Mouse (Mus musculus) liver, embryonic 14.5 days (tissue): Measurements from ENCODE around the gene Abca7. TPM values are rescaled to one million over a fixed set of nuclear protein-coding genes. Genes with fewer than 3 reads are reported as not detected.

ENCODE experiments used
- ATAC-seq: fragments of 200-750 bp; cut with Nextera tagmentation; 2 replicates; pipeline ENCODE4 v1.8.0; 2017; ENCODE audit warnings: moderate number of reproducible peaks, mild to moderate bottlenecking, moderate library complexity; ENCODE audit not compliant: insufficient read depth
- DNase-seq, 3 experiments: peaks; one replicate each; pipeline ENCODE4 v3.0.0-alpha.2; 2012 to 2013; ENCODE audit warnings: low read depth in 3 of 3, low spot score in 3 of 3
- H3K27ac ChIP-seq: fragments of 300-500 bp; sonication (generic); 2 replicates; pipeline ENCODE4 v1.5.1; 2014; ENCODE audit warnings: moderate library complexity, mild to moderate bottlenecking, control low read depth, inconsistent platforms
- H3K27me3 ChIP-seq: fragments of 300-500 bp; sonication (generic); 2 replicates; pipeline ENCODE4 v1.6.1; 2014; ENCODE audit warnings: mild to moderate bottlenecking, low read length, moderate library complexity; ENCODE audit not compliant: control insufficient read depth, insufficient read depth
- H3K36me3 ChIP-seq: fragments of 300-500 bp; sonication (generic); replicated peaks from 2 replicates; pipeline ENCODE4 v1.6.1; 2014; ENCODE audit warnings: low read depth; ENCODE audit not compliant: control insufficient read depth, insufficient read depth
- H3K4me1 ChIP-seq, 2 experiments: fragments of 200-500 bp in 1 of 2; fragments of 300-500 bp in 1 of 2; sonication (generic) in 1 of 2; replicated peaks; 2 replicates each; pipeline ENCODE4 v1.6.1; 2012 to 2014; ENCODE audit warnings: antibody characterized with exemption in 1 of 2, inconsistent platforms in 1 of 2, low read length in 1 of 2; ENCODE audit not compliant: control insufficient read depth in 2 of 2, insufficient read depth in 2 of 2
- H3K4me2 ChIP-seq: fragments of 300-500 bp; sonication (generic); 2 replicates; pipeline ENCODE4 v1.6.1; 2014; ENCODE audit warnings: low read depth, mild to moderate bottlenecking, control low read depth, moderate library complexity
- H3K4me3 ChIP-seq, 2 experiments: fragments of 200-500 bp in 1 of 2; fragments of 300-500 bp in 1 of 2; sonication (generic) in 1 of 2; 2 replicates each; pipeline ENCODE4 v1.5.1; 2012 to 2014; ENCODE audit warnings: low read depth in 2 of 2, low read length in 2 of 2, mild to moderate bottlenecking in 2 of 2, control low read depth in 1 of 2, inconsistent platforms in 1 of 2, moderate library complexity in 1 of 2; ENCODE audit not compliant: insufficient read depth in 1 of 2
- H3K9ac ChIP-seq: fragments of 300-500 bp; sonication (generic); replicated peaks from 2 replicates; pipeline ENCODE4 v1.6.1; 2014; ENCODE audit warnings: mild to moderate bottlenecking, control low read depth, moderate library complexity
- H3K9me3 ChIP-seq: fragments of 300-500 bp; sonication (generic); 2 replicates; pipeline ENCODE4 v1.6.1; 2016; ENCODE audit warnings: low read length, mixed read lengths; ENCODE audit not compliant: control insufficient read depth
- CTCF ChIP-seq: IDR thresholded peaks from 2 replicates; pipeline ENCODE4 v1.5.1; 2016; ENCODE audit warnings: antibody characterized with exemption, low read depth, control low read depth
- EP300 ChIP-seq: IDR thresholded peaks from 2 replicates; pipeline ENCODE4 v1.6.1; 2016; ENCODE audit warnings: antibody characterized with exemption, low read depth
- WGBS: fragments of 180-500 bp; shearing (Covaris S2); extraction: QIAGEN DNeasy Blood & Tissue Kit; methylation state at CpG from one replicate; pipeline ENCODE4 v1.1.7; 2014; ENCODE audit not compliant: insufficient replicate concordance; 5-methylcytosine and 5-hydroxymethylcytosine counted together
- polyA plus RNA-seq, 2 experiments: library from polyadenylated mRNA; depleted of rRNA in 1 of 2; stranded (reverse) in 1 of 2; unstranded in 1 of 2; fragments of >200 nt; fragmentation: Nextera tagmentation in 1 of 2; extraction: Ambion mirVana in 1 of 2; gene quantifications; 2 replicates each; pipeline versions ENCODE4 v1.2.1 to v1.2.3; 2012 to 2014

The Abca7 gene
- polyA plus RNA-seq, 2 experiments, result 4.9 to 11.2 TPM

- Histone ChIP-seq H3K27me3 (no peaks in the 10 kb centered on the region), H3K4me3 (peak overlapping the region; percentile 91 to 98), H3K4me2 (peak overlapping the region; percentile 83), H3K9me3 (no peaks in the 10 kb centered on the region), H3K36me3 (peaks cover 16% of the 10 kb centered on the region), H3K27ac (peak overlapping the region; percentile 95), H3K4me1 (peaks cover 19 to 20% of the 10 kb centered on the region in 2 experiments), H3K9ac (peak overlapping the region; percentile 96)
- TF ChIP-seq CTCF (no peak; the same call in 1 of the 2 replicates), EP300 (no peak)
- DNase-seq (no peak), ATAC-seq (peak; percentile 19; the same call in 1 of the 2 replicates)
- WGBS, result 21% methylated on average over 15 of the region's 15 CpGs
Observed at GRCm38 (mm10) chr10:79997819-79998218, 1.5 kb downstream of the Abca7 start.

GRCm38 (mm10) chr10:80001945-80002344, 5.7 kb downstream of the Abca7 start:
- peaks cover 26% of the 10 kb centered on the region for H3K36me3 ChIP-seq
- no peak overlapping the region for H3K9ac ChIP-seq
- no peaks in the 10 kb centered on the region for H3K27me3 ChIP-seq
- H3K4me1 ChIP-seq, result peaks cover 24 to 31% of the 10 kb centered on the region in 2 experiments
- H3K9me3 ChIP-seq, result no peaks in the 10 kb centered on the region
- ATAC-seq (no peak), DNase-seq (no peak)
- H3K27ac ChIP-seq, result no peak overlapping the region
- TF ChIP-seq CTCF (no peak), EP300 (no peak)
- H3K4me2 ChIP-seq, result no peak overlapping the region
- 88% methylated on average over 9 of the region's 9 CpGs for WGBS
- no peak overlapping the region for H3K4me3 ChIP-seq

- no peak overlapping the region for H3K4me3 ChIP-seq
- H3K36me3 ChIP-seq, result peaks cover 34% of the 10 kb centered on the region
- H3K27ac ChIP-seq, result no peak overlapping the region
- H3K4me2 ChIP-seq, result no peak overlapping the region; the same call in 1 of the 2 replicates
- DNase-seq, result no peak
- TF ChIP-seq CTCF (no peak), EP300 (no peak)
- H3K9me3 ChIP-seq, result no peaks in the 10 kb centered on the region
- no peak for ATAC-seq
- peaks cover 24 to 31% of the 10 kb centered on the region in 2 experiments for H3K4me1 ChIP-seq
- 62% methylated on average over 21 of the region's 21 CpGs for WGBS
- no peaks in the 10 kb centered on the region for H3K27me3 ChIP-seq
- no peak overlapping the region for H3K9ac ChIP-seq
Observed at GRCm38 (mm10) chr10:80002829-80003228, 6.5 kb downstream of the Abca7 start.

- no peak overlapping the region for H3K4me3 ChIP-seq
- peak overlapping the region; percentile 17; the same call in 1 of the 2 replicates for H3K27ac ChIP-seq
- no peak for TF ChIP-seq CTCF
- no peak for TF ChIP-seq EP300
- WGBS, result 34% methylated on average over 9 of the region's 9 CpGs
- ATAC-seq, result peak; percentile 55
- peaks cover 40% of the 10 kb centered on the region for H3K36me3 ChIP-seq
- no peaks in the 10 kb centered on the region for H3K9me3 ChIP-seq
- peak overlapping the region; percentile 32 for H3K4me2 ChIP-seq
- H3K27me3 ChIP-seq, result no peaks in the 10 kb centered on the region
- peaks cover 21 to 29% of the 10 kb centered on the region in 2 experiments for H3K4me1 ChIP-seq
- no peak overlapping the region for H3K9ac ChIP-seq
- peak in 1 of 3 experiments; percentile 52 for DNase-seq
Observed at GRCm38 (mm10) chr10:80003374-80004232, 7.3 kb downstream of the Abca7 start.

GRCm38 (mm10) chr10:80004233-80004705, 8.0 kb downstream of the Abca7 start:
- Histone ChIP-seq H3K9ac (no peak overlapping the region), H3K9me3 (no peaks in the 10 kb centered on the region), H3K36me3 (peaks cover 42% of the 10 kb centered on the region), H3K4me2 (no peak overlapping the region), H3K4me1 (peaks cover 21 to 29% of the 10 kb centered on the region in 2 experiments), H3K27ac (no peak overlapping the region), H3K4me3 (no peak overlapping the region), H3K27me3 (no peaks in the 10 kb centered on the region)
- TF ChIP-seq EP300 (no peak), CTCF (no peak)
- 63% methylated on average over 8 of the region's 8 CpGs for WGBS
- DNase-seq, result no peak
- ATAC-seq, result no peak
